Mouse (Mus musculus) limb, embryonic 10.5 days (tissue): Measurements from ENCODE around the gene Rae1. TPM values are rescaled to one million over a fixed set of nuclear protein-coding genes. Genes with fewer than 3 reads are reported as not detected.

Experiments
- DNase-seq: peaks from one replicate; pipeline ENCODE4 v3.0.0-alpha.2; 2017; ENCODE audit warnings: low spot score
- H3K27ac ChIP-seq: fragments of 300-500 bp; sonication (generic); 2 replicates; pipeline ENCODE4 v1.5.1; 2016; ENCODE audit warnings: mild to moderate bottlenecking
- H3K27me3 ChIP-seq: fragments of 300-500 bp; sonication (generic); 2 replicates; pipeline ENCODE4 v1.6.1; 2016; ENCODE audit warnings: low read depth, mild to moderate bottlenecking; ENCODE audit not compliant: poor library complexity, severe bottlenecking
- H3K36me3 ChIP-seq: fragments of 300-500 bp; sonication (generic); 2 replicates; pipeline ENCODE4 v1.6.1; 2016; ENCODE audit warnings: mild to moderate bottlenecking, moderate library complexity
- H3K4me1 ChIP-seq: fragments of 300-500 bp; sonication (generic); 2 replicates; pipeline ENCODE4 v1.6.1; 2016
- H3K4me3 ChIP-seq: fragments of 300-500 bp; sonication (generic); 2 replicates; pipeline ENCODE4 v1.5.1; 2016; ENCODE audit warnings: mild to moderate bottlenecking, moderate library complexity
- H3K9me3 ChIP-seq: fragments of 300-500 bp; sonication (generic); replicated peaks from 2 replicates; pipeline ENCODE4 v1.6.1; 2016; ENCODE audit warnings: mild to moderate bottlenecking
- WGBS: fragments of 180-500 bp; shearing (Covaris S2); methylation state at CpG from one replicate; pipeline ENCODE4 v1.1.7; 2016; 5-methylcytosine and 5-hydroxymethylcytosine counted together
- polyA plus RNA-seq: library from polyadenylated mRNA; unstranded; fragments of >200 nt; fragmentation: Nextera tagmentation; extraction: Ambion mirVana; gene quantifications from 2 replicates; pipeline ENCODE4 v1.2.1, GENCODE M21; 2016

Gene Rae1
- polyA plus RNA-seq, 1 experiment from 2014 or later: 179 TPM

GRCm38 (mm10) chr2:173000921-173001320 is 1.0 kb downstream of the Rae1 start:
- Histone ChIP-seq H3K27ac (peak overlapping the region; percentile 99), H3K9me3 (no peaks in the 10 kb centered on the region), H3K4me3 (peak overlapping the region; percentile 99), H3K4me1 (peaks cover 20% of the 10 kb centered on the region), H3K36me3 (peaks cover 47% of the 10 kb centered on the region), H3K27me3 (no peaks in the 10 kb centered on the region)
- no peak for DNase-seq
- 26% methylated on average over 8 of the region's 8 CpGs for WGBS

- WGBS: 96% methylated on average over 8 of the region's 8 CpGs
- H3K36me3 ChIP-seq: peaks cover 75% of the 10 kb centered on the region
Observed at GRCm38 (mm10) chr2:173003737-173004136, 3.8 kb downstream of the Rae1 start.

GRCm38 (mm10) chr2:173010220-173010717 is 10.4 kb downstream of the Rae1 start:
- WGBS: 76% methylated on average over 3 of the region's 3 CpGs

More at GRCm38 (mm10) chr2:173003737-173004136, 3.8 kb downstream of the Rae1 start:
- peaks cover 16% of the 10 kb centered on the region for H3K4me1 ChIP-seq
- H3K27ac ChIP-seq: no peak overlapping the region
- H3K4me3 ChIP-seq: no peak overlapping the region
- H3K9me3 ChIP-seq: no peaks in the 10 kb centered on the region
- no peak for DNase-seq
- H3K27me3 ChIP-seq: no peaks in the 10 kb centered on the region

GRCm38 (mm10) chr2:173011440-173011839 is 11.5 kb downstream of the Rae1 start:
- WGBS: 96% methylated on average over 8 of the region's 8 CpGs

More at GRCm38 (mm10) chr2:173010220-173010717, 10.4 kb downstream of the Rae1 start:
- Histone ChIP-seq H3K4me1 (0 out of 2 replicates have a peak, but pooled peaks cover 3% of the 10 kb centered on the region), H3K27me3 (no peaks in the 10 kb centered on the region), H3K27ac (no peak overlapping the region), H3K4me3 (no peak overlapping the region), H3K36me3 (peaks cover 98% of the 10 kb centered on the region), H3K9me3 (no peaks in the 10 kb centered on the region)
- DNase-seq: no peak

GRCm38 (mm10) chr2:173014741-173015287 is 14.9 kb downstream of the Rae1 start:
- WGBS: 85% methylated on average over 7 of the region's 7 CpGs
- Histone ChIP-seq H3K4me1 (peaks cover 24% of the 10 kb centered on the region), H3K36me3 (peaks cover 68% of the 10 kb centered on the region), H3K9me3 (no peaks in the 10 kb centered on the region), H3K27ac (no peak overlapping the region), H3K27me3 (peaks cover 10% of the 10 kb centered on the region; the same call in 1 of the 2 replicates), H3K4me3 (no peak overlapping the region)
- DNase-seq: no peak

More at GRCm38 (mm10) chr2:173011440-173011839, 11.5 kb downstream of the Rae1 start:
- no peak for DNase-seq
- Histone ChIP-seq H3K4me1 (0 out of 2 replicates have a peak, but pooled peaks cover 3% of the 10 kb centered on the region), H3K4me3 (no peak overlapping the region), H3K27me3 (no peaks in the 10 kb centered on the region), H3K9me3 (no peaks in the 10 kb centered on the region), H3K27ac (no peak overlapping the region), H3K36me3 (peaks cover 99% of the 10 kb centered on the region)

GRCm38 (mm10) chr2:173017940-173018339 is 18.0 kb downstream of the Rae1 start:
- no peak overlapping the region for H3K4me3 ChIP-seq
- no peaks in the 10 kb centered on the region for H3K9me3 ChIP-seq
- peaks cover 22% of the 10 kb centered on the region for H3K27me3 ChIP-seq
- H3K4me1 ChIP-seq: peaks cover 39% of the 10 kb centered on the region
- H3K36me3 ChIP-seq: peaks cover 37% of the 10 kb centered on the region
- H3K27ac ChIP-seq: no peak overlapping the region
- WGBS: 43% methylated on average over 6 of the region's 6 CpGs
- no peak for DNase-seq

- peaks cover 36% of the 10 kb centered on the region for H3K36me3 ChIP-seq
- peaks cover 22% of the 10 kb centered on the region for H3K27me3 ChIP-seq
- H3K27ac ChIP-seq: peak overlapping the region; percentile 84; the same call in 1 of the 2 replicates
- WGBS: 12% methylated on average over 8 of the region's 8 CpGs
- no peaks in the 10 kb centered on the region for H3K9me3 ChIP-seq
- H3K4me3 ChIP-seq: no peak overlapping the region
- H3K4me1 ChIP-seq: peaks cover 46% of the 10 kb centered on the region
- no peak for DNase-seq
Observed at GRCm38 (mm10) chr2:173018618-173019017, 18.7 kb downstream of the Rae1 start.

- no peak for DNase-seq
- 15% methylated on average over 9 of the region's 9 CpGs for WGBS
- peaks cover 36% of the 10 kb centered on the region for H3K36me3 ChIP-seq
- peaks cover 22% of the 10 kb centered on the region for H3K27me3 ChIP-seq
- H3K9me3 ChIP-seq: no peaks in the 10 kb centered on the region
- peak overlapping the region; percentile 56 for H3K4me3 ChIP-seq
- peak overlapping the region; percentile 84 for H3K27ac ChIP-seq
- peaks cover 53% of the 10 kb centered on the region for H3K4me1 ChIP-seq
Observed at GRCm38 (mm10) chr2:173019322-173019721, 19.4 kb downstream of the Rae1 start.

- WGBS: under 1% methylated on average over 29 of the region's 29 CpGs
- peaks cover 36% of the 10 kb centered on the region for H3K36me3 ChIP-seq
- H3K27me3 ChIP-seq: peaks cover 22% of the 10 kb centered on the region
- peak overlapping the region; percentile 84 for H3K27ac ChIP-seq
- H3K9me3 ChIP-seq: no peaks in the 10 kb centered on the region
- peaks cover 58% of the 10 kb centered on the region for H3K4me1 ChIP-seq
- peak; percentile 93 for DNase-seq
- peak overlapping the region; percentile 56 for H3K4me3 ChIP-seq
Observed at GRCm38 (mm10) chr2:173019790-173020189, 19.9 kb downstream of the Rae1 start.

- WGBS: 31% methylated on average over 11 of the region's 11 CpGs
- Histone ChIP-seq H3K27ac (peak within 1 kb of the TSS; percentile 84), H3K27me3 (peaks cover 22% of the 10 kb centered on the region), H3K36me3 (peaks cover 36% of the 10 kb centered on the region), H3K4me3 (peak within 1 kb of the TSS; percentile 83), H3K9me3 (no peaks in the 10 kb centered on the region), H3K4me1 (peaks cover 64% of the 10 kb centered on the region)
- DNase-seq: no peak
Observed at GRCm38 (mm10) chr2:173020430-173020829, 20.5 kb downstream of the Rae1 start, which contains the start of gene Rbm38. Rbm38 (plus strand) TSS chr2:173020498.

GRCm38 (mm10) chr2:173021633-173022055 is 21.7 kb downstream of the Rae1 start:
- H3K27ac ChIP-seq: peak overlapping the region; percentile 89
- H3K27me3 ChIP-seq: peaks cover 22% of the 10 kb centered on the region
- peak overlapping the region; percentile 83 for H3K4me3 ChIP-seq
- peak; percentile 96 for DNase-seq
- no peaks in the 10 kb centered on the region for H3K9me3 ChIP-seq
- H3K4me1 ChIP-seq: peaks cover 75% of the 10 kb centered on the region
- WGBS: under 1% methylated on average over 54 of the region's 54 CpGs
- H3K36me3 ChIP-seq: peaks cover 36% of the 10 kb centered on the region

- peaks cover 80% of the 10 kb centered on the region for H3K4me1 ChIP-seq
- WGBS: under 1% methylated on average over 51 of the region's 51 CpGs
Observed at GRCm38 (mm10) chr2:173022056-173022681, 22.3 kb downstream of the Rae1 start.

GRCm38 (mm10) chr2:173022813-173023212 is 22.9 kb downstream of the Rae1 start:
- Histone ChIP-seq H3K27me3 (peaks cover 19% of the 10 kb centered on the region), H3K27ac (peak overlapping the region; percentile 89), H3K36me3 (peaks cover 48% of the 10 kb centered on the region), H3K4me1 (peaks cover 81% of the 10 kb centered on the region), H3K9me3 (no peaks in the 10 kb centered on the region), H3K4me3 (peak overlapping the region; percentile 83)
- WGBS: 41% methylated on average over 10 of the region's 10 CpGs
- no peak for DNase-seq

More at GRCm38 (mm10) chr2:173022056-173022681, 22.3 kb downstream of the Rae1 start:
- H3K27me3 ChIP-seq: peaks cover 22% of the 10 kb centered on the region
- H3K27ac ChIP-seq: peak overlapping the region; percentile 89
- H3K36me3 ChIP-seq: peaks cover 41% of the 10 kb centered on the region
- H3K4me3 ChIP-seq: peak overlapping the region; percentile 83
- DNase-seq: peak; percentile 80
- no peaks in the 10 kb centered on the region for H3K9me3 ChIP-seq
